Mouse (Mus musculus) frontal cortex, adult (tissue): ENCODE data around the gene St8sia6.

ENCODE experiments used
- ATAC-seq: cut with Nextera tagmentation; 2 replicates; pipeline ENCODE4 v1.9.2; 2017; ENCODE audit warnings: mild to moderate bottlenecking, moderate library complexity, mixed read lengths; ENCODE audit not compliant: low TSS enrichment

St8sia6 gene

DNA sequence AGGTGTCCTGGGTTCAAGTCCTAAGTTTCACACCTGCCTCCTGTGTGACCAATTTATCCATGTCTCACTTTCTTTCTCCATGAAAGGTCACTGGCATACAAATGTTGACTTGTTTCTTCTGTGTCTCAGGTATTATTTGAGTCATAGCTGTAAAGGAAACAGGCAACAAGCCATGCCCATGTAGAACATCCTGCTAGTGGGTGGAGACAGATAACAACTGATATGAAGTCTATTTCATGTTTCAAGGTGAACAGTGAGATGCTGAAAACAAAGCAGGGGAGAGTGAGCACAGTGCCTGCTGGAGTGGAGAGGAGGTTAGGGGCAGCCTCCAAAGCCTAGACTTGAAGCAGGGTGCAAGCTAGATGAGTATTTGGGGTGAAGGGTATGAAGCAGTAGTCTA lies 33.5 kb downstream of the St8sia6 start:
- no peak for ATAC-seq

DNA sequence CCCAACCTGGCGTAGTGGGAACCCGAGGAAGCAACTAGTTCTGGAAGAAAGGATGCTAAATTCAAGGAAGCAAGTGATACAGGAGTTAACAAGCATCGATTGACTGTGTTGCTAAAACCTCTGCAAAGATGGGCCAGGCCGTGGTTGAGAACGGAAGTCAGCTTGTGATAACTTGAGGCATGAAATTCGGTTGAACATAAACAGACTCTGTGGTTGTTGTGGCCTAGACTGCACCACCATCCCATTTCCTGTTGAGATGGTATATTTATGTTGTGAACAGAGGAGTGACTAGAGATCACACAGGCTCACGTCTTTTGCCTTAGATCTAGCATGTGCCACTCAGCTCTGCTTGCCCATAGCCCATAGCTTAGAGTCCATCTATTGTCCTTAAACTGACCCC lies 36.5 kb downstream of the St8sia6 start:
- no peak for ATAC-seq

DNA sequence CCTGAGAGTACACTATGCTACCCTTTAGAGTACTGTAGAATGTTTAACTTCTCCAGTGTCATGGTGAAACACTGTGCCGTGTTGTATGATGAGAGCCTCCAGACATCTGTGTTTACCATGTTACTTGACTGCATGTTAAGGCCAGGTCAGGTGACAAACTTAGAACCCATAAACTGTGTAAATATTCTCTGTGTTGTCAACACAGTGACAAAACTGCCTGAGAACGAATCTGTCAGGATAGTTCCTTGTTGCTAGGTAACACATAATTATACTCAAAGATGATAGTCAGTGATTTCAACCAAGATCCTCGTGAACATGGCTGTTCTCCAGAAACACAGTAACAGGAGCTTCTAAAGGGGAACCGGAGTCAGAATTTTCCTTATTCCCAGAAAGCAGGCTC lies 38.1 kb downstream of the St8sia6 start:
- ATAC-seq: no peak

DNA sequence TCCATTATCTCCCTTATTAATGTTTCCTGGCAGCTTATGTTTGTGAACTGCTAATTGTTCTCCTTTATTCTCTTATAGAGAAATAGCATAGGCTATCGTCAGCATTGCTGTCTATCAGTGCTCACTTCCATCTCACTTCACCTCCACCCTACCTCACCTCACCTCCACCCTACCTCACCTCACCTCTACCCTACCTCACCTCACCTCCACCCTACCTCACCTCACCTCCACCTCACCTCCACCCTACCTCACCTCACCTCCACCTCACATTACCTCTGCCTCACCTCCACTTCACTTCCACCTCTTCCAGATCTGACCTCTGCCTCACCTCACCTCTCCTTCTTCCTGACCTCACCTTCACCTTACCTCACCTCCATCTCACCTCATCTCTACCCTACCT lies 42.2 kb downstream of the St8sia6 start:
- no peak for ATAC-seq

DNA sequence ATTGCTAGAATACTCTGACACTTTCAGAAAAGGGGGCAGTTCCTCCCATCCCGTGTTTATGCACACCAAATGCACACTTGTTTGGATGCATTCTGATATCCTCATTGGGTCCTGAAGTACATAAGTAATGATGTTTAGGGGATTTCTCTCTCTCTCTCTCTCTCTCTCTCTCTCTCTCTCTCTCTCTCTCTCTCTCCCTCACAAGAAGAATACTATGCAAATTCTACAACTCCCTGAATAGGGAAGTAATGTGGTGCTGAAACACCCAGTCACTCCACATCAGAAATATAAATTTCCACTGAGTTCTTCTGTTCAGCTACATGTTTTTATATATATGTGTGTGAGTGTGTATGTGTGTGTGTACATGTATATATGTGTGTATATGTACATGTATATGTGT lies 43.1 kb downstream of the St8sia6 start:
- no peak for ATAC-seq

DNA sequence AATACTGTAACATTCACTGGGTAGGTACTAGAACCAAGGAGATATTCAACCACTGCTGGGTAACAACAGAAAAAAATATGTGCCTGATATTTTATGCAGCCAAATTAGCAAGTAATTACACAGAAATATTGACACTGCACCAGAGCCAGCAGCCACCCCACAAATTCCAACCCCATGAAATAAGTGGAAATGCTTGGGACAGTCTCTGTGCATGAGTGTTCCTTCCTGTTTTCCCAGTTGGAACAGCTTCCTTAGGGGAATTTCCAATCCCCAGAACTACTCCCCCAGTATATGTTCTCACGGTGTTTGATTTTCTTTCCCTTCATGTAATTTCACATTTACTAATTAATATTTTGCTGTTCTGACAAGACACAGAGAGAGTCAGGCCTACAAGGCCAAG lies 43.8 kb downstream of the St8sia6 start:
- ATAC-seq: no peak

DNA sequence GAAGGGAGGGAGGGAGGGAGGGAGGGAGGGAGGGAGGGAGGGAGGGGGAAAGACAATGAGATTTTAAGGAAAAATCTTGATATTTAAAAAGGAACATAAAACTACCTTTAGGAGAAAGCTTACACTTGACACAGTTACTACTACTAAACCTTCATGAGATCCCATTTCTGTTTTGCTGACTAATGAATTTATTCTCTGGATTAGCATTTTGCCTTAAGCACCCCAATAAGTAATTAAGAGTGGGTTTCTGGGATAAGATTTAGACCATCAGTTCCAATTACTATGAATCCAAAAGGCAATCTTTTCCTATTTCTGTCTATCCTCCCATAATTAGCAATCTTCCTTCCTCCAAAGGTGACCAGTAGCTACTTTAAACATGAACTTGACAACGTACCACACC lies 44.7 kb downstream of the St8sia6 start:
- no peak for ATAC-seq

DNA sequence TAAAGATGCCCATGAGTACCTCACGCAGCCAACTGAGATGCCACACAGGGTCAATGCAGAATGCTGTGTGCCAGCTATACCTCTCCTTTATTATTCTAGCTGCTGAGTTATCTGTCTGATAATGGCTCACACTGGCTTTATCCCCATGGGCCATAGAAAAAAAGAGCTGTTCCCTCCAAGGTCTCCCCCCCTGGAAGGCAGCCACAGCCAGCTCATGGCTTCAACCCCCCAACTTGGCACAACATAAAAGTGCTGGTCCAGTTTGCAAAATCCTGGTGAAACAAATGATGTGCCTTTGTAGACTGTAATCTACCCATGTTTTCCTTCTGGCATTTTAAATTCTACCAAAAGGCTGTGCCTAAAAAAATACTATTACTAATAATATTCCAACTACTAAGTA lies 46.3 kb downstream of the St8sia6 start:
- ATAC-seq: no peak

DNA sequence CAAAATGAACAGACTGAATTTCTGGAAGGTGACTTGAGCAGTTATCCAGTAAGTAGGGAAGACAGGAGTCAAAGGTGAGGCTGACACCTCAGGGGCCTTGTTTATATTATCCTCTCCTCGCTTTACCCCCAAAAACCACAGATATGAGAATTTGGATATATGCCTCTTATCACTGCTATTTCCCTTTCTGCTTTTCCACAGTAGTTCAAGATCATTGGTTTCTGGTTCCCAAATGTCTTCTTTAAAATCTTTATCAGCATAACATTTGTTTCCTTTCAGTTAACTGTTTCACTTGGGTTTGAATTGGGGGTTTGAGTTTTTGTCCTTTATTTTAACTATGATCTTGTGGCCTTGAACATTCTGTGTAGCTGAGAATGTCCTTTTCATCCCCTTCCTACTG lies 47.8 kb downstream of the St8sia6 start:
- no peak for ATAC-seq

DNA sequence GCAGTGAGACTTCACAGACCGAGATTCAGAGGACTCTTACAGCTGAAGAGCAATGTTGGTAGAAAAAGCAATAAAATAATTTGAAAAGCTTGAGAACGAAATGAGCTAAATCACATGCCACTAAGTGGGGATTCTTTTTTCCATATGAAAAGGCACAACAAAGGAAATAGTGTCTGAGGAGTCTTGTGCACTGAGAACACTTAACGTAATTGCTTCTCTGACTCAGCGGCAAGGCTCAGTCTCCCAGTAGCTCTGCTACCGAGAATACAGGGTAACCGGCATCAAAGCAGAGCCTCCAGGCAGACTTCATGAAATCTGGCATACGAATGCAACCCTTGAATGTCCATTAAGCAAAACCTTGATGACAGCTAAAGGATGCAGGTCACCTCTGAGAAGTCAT lies 55.2 kb downstream of the St8sia6 start:
- peak; percentile 64; the same call in 1 of the 2 replicates for ATAC-seq

DNA sequence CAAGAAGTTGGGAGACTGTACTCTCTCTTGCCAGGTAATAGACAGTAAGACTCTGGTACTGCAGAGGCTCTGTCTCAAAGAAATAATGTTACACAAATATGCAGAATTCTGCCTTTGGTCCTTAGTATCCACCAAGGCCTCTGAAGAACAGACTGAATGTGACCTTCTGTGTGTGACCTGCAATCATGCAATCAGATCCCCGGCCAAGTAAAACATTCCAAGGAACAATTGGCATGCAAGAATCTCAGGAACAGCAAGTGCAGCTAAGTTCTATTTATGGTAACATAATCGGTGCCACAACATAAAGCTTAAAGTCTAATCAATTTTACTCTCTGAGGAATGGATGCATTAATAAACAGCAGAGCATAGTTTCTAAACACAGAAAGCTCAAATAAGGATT lies 66.0 kb downstream of the St8sia6 start:
- no peak for ATAC-seq

DNA sequence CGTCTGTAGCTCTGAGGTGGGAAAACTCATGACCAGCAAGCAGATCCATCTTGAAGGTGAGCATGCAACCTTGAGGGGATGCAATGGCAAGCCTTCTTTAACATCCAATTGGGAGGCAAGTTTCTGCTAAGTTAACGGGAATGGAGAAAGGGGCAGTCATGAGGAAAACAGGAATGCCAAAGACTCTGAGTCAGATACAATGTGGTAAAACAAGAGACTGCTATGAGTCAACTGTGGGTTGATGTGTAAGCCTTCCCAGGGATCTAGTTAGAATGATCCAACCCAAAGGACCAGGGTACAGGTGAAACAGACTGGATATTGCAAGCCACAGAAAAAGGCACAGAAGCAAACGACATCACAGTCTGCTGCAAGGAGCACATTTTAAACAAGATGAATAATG lies 68.3 kb downstream of the St8sia6 start:
- peak; percentile 70 for ATAC-seq

DNA sequence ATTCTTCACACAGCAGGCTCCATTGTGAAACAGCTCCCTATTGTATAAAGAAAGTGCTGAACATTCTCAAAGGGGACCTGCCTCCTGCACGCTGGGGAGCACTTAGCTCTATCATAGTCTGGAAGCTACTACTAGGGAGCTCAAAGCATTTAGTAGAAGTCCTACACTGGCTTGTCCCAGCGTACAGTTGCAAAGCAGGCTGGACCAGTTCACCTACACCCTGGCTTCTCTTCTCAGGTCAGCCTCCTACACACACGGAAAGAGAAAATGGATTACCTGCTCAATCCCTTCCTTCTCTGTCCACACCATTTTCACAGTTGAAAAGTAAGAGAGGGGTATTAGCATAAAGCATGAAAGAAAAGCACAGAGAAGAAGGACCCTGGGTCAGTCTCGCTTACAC lies 71.6 kb downstream of the St8sia6 start:
- ATAC-seq: no peak

DNA sequence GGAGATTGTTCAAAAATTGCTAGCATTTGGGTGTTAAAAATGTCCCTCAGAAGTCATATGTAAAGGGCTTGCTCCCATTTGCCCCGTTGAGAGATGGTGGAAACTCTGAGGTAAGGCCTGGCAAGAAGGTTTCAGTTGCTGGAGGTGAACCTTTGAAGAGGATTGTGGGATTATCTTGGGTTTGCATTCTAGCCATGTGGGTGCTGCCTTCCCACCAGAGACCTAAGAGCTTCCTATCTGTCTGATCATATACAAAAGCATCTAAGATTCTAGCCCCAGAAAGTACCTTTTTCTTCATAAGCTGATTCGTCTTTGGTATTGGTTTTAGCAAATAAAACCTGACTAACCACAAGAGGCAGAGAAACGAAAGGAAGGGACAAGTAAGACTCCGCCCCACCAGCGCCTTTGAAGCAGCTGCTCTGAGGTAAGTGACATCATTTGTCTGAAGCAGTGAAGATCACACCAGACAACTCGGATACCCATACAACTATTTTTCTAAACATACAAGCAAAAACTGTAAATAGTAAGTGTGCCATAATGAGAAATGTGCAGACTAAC lies 75.2 kb downstream of the St8sia6 start:
- no peak for ATAC-seq

DNA sequence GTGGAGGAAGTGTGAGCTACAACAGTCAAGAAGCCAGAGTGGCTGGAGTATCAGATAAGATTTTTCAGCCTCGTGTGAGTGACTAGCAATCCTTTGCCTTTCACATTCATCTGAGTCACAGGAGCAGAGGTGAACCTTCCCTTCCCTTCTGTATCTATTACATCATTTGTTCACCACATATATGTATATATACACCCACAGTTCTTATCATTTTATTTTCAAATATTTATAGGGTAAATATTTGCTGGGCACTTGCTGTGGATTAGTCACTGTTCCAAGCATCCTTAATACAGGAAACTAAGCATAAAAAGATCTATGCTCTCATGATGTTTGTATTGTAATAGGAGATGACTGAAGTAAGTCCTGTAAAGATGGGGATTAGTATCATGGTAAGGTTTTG lies 85.1 kb downstream of the St8sia6 start:
- ATAC-seq: no peak

DNA sequence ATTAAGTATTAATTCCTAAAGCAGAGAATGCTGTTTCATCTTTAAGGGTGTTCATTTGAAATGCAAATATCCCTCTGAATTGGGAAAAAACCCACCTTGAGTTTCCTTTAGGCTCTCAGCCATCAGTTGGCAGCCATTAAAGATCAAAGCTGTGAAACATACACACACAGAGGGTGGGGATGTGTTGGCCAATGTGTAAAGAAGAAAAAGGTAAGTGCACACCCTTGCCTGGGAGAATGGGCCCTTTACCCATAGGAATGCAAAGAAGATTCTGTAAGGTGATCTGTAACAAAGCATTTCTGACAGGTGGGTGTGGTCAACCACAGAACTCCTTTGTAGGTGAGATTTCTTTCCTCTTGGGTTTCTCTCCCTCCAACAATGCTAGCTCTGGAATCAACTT lies 96.3 kb downstream of the St8sia6 start:
- ATAC-seq: no peak

DNA sequence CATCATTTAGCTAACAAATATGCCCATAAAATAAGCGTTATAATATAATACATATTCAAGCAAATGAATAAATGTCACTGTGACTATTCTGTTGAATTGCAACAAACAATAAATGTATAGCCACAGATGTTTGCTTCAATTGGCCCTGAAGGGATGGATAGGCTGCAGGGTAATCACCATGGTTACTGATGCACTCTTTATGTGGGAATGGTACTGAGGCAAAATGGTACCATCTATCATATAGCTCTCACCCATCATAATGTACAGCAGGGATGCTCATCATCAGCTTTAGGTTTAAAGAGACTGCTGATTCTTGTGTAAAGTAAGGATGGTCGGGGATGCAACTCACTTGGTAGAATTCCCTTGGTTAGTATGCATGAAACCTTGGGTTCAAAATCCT lies 99.4 kb downstream of the St8sia6 start:
- ATAC-seq: no peak

DNA sequence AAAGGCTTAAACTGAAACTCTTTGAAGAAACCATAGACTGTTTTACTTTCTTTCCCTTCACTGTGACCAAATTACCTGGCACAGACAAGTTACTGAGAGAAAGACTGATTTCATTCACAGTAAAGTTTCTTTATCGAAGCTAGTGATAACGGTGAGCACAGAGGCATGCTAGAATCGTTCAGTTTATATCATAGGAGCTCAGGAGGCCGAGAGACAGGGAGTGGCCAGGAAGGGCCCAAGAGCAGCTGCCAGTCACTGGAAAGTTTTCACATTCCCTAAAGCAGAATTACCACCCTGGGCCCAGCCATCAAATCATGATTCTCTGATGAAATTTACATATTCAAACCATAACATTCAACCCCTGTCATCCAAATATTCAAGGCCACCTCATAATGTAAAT lies 109.5 kb downstream of the St8sia6 start:
- no peak for ATAC-seq

DNA sequence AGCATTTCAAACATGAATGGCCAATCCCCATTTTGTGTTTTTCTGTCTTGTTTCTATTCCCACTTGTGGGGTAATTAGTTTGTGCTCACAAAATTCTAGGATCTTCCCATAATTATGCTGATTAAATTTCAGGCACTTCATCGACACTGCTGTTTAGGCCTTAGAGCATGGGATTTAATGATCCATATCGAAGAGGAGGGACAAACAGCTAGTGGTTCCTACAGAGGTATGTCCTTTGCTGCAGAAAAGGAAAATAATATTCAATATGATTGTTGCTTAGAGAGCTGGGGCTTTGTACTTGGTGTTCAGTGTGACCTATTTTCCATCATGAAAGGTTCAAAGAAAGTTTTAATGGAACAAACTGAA lies 110.7 kb downstream of the St8sia6 start:
- no peak for ATAC-seq

DNA sequence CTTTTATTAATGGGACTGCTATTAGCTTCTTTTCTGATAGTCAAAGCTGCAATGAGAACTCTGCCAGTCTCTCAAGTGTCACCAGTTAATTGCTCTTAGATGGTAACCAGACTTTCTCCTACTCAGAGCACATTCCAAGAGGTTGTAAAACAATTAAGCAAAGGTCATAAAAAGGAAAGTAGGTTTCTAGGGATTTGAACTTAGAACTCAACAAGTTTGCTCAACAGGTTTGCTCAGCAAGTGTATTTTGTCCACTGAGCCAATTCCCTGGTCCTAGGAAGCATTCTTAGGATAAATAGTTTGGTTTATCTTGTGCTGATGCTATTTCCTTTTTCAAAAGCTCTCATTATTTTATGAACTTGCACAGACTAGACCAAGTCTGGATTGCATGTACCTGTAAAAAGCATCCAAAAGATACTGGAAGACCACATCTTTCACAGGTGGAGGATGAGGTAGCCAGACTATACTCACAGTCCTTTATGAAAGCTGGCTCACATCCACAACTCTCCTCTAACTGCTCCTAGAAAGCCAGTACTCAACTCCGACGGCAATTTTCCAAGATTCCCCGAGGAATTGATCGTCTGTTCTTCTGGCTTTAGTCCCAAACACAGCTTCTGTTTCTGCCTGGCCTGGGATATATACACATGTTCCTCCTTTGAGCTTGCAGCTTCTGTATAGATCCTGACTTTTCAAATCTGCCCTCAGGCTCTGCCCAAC lies 111.2 kb downstream of the St8sia6 start:
- ATAC-seq: no peak

DNA sequence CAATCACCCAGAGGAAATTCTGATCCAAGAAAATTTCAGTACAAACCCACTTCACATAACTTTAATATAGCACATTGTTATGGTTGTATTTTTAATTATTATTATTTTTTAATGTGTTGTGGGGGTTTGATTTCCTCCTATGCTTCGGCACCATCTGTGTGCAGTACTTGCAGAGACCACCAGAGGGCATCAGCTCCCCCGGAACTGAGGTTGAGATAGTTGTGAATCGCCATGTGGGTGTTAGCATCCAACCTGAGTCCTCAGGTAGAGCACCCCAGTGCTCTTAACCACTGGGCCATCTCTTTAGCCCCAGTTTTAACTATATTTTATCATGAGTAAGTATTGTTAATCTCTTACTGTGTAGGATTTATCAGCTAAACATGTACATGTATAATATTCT lies 120.9 kb downstream of the St8sia6 start:
- no peak for ATAC-seq

DNA sequence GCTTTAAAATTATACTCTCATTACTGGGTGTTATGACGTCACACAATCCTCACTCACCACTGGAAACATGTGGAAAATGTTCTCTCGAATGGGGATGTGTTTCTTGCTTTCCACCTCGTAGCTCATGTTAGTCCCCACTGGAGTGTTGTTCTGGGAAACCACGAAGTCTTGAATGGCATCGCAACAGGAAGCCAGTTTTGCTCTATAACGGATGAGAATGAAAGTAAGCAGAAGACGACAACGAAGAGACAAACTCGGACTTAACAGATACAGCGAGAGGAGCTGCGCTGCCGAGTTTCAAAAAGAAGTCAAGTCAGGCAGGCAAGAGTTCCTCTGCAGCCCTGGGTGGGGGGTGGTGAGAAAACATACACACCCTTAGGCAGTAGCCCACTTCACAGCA lies 121.4 kb downstream of the St8sia6 start:
- ATAC-seq: no peak

DNA sequence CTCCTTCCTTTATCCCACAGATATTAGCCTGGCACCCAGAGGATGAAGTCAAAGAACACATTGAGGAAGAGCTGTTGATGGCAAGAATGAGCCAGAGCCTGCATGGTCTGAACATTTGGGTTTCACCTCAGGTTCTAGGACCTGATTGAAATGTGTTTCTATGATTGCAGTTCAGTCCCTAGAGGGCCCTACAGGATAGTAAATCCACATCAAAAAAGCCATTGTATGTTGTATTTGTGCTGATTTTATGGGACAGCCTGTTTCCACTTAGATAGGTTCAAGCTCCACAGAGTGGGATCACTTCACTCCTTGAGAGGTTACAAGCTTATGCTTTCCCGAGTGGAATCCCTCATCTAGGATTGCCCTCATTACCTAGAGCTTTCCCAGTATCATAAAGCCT lies 159.0 kb downstream of the St8sia6 start:
- ATAC-seq: peak; percentile 70; the same call in 1 of the 2 replicates

DNA sequence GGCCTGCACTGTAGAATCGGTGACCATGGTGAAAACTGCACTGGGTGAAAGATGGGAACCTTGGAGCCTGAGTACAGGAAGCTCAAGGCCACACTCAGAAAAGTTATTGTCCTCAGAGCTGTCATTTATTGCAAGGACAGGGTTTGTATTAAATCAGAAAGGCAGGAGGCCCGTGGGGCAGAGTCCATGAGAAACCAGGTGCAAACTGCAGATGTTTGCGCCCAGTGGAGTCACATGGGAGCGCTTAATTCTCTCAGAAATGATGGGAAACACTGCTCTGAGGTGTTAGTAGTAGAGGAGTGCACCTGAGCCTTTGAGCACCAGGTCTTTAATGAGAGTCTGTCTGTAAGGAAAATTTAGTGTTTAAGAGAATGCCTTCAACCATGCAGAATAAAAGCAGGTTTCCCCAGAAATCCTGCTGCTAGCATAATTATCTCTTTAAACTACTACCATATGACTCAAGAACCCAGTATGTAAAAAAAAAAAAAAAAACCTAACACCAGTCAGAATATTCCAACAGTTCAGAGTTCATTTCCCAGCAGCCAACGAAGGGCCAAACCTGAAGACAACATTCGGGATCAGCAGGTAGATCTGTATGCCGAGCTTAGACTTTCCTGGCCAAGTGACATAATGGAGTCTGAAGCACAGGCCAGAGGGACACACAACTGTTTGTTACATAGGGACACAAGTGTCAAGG lies 163.6 kb downstream of the St8sia6 start:
- no peak for ATAC-seq
